Mouse (Mus musculus): Measurements from ENCODE around the gene Bves. TPM values are rescaled to one million over a fixed set of nuclear protein-coding genes. Genes with fewer than 3 reads are reported as not detected.
"Not testable (repeated sequence)": the region's sequence is repeated elsewhere in the genome, so short reads cannot be mapped to it uniquely, and the experiment has no call there.

Gene Bves
- polyA plus RNA-seq (2015; fragmentation: Nextera tagmentation; extraction: Ambion mirVana): 1.1 and 1.9 TPM in 2 replicates

GRCm38 (mm10) chr10:45335434-45336422, at the start of gene Bves:
TSS of gene Bves (plus strand) at chr10:45335772.
- Histone ChIP-seq H3K27me3 (ENCODE audit: insufficient read depth, low read length) (peaks cover 20% of the 10 kb centered on the region), H3K36me3 (ENCODE audit: insufficient read depth, low read length) (no peaks in the 10 kb centered on the region), H3K4me1 (ENCODE audit: insufficient read depth, low read length) (no peaks in the 10 kb centered on the region; the same call in 1 of the 2 replicates), H3K4me2 (replicated peaks; ENCODE audit: low read depth, low read length) (peak within 1 kb of the TSS; percentile 94), H3K27ac (ENCODE audit: low read length) (no peak within 1 kb of the TSS), H3K9me3 (ENCODE audit: low read length) (no peaks in the 10 kb centered on the region), H3K4me3 (ENCODE audit: low read length) (peak within 1 kb of the TSS; percentile 62), H3K9ac (replicated peaks; ENCODE audit: low read length) (peak within 1 kb of the TSS; percentile 74)
- under 1% methylated on average over 115 of the region's 116 CpGs for WGBS
- peak; percentile 89 for ATAC-seq (ENCODE audit: low FRiP score, low TSS enrichment)

DNA sequence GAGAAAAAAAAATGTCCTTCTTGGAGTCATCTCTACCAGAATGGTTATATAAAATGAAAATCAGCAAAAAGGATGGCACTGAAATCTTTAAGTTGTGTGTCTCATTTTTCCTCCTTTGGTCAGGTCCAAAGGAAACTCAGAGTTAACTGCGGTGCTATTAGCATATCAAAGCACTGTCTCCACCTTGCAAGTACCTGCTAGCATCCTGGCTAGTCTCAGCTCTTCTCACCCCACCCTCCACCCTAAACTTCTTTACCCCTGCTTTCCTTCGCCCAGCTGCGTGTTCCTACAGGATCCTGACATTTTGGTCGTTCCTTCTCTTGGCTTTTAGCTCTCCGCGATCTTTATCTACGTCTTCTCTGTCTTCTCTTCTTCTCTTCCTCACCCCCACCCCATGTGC, 47.2 kb upstream of the Bves start:
- Histone ChIP-seq H3K27ac (ENCODE audit: low read length) (no peak overlapping the region), H3K9me3 (ENCODE audit: low read length) (0 out of 2 replicates have a peak, but pooled peaks cover 8% of the 10 kb centered on the region), H3K4me3 (ENCODE audit: low read length) (no peak overlapping the region), H3K4me2 (replicated peaks; ENCODE audit: low read depth, low read length) (no peak overlapping the region), H3K36me3 (ENCODE audit: insufficient read depth, low read length) (no peaks in the 10 kb centered on the region), H3K4me1 (ENCODE audit: insufficient read depth, low read length) (peaks cover 4% of the 10 kb centered on the region; the same call in 1 of the 2 replicates), H3K9ac (replicated peaks; ENCODE audit: low read length) (no peak overlapping the region), H3K27me3 (ENCODE audit: insufficient read depth, low read length) (peaks cover 29% of the 10 kb centered on the region)
- WGBS: 49% methylated on average over 7 of the region's 7 CpGs
- ATAC-seq (ENCODE audit: low FRiP score, low TSS enrichment): no peak

GRCm38 (mm10) chr10:45289218-45290105, 46.1 kb upstream of the Bves start:
- Histone ChIP-seq H3K4me3 (ENCODE audit: low read length) (peak overlapping the region; percentile 59), H3K4me2 (replicated peaks; ENCODE audit: low read depth, low read length) (peak overlapping the region; percentile 89), H3K9me3 (ENCODE audit: low read length) (0 out of 2 replicates have a peak, but pooled peaks cover 8% of the 10 kb centered on the region), H3K4me1 (ENCODE audit: insufficient read depth, low read length) (peaks cover 4% of the 10 kb centered on the region; the same call in 1 of the 2 replicates), H3K9ac (replicated peaks; ENCODE audit: low read length) (peak overlapping the region; percentile 69), H3K27ac (ENCODE audit: low read length) (no peak overlapping the region), H3K36me3 (ENCODE audit: insufficient read depth, low read length) (no peaks in the 10 kb centered on the region), H3K27me3 (ENCODE audit: insufficient read depth, low read length) (peaks cover 29% of the 10 kb centered on the region)
- ATAC-seq (ENCODE audit: low FRiP score, low TSS enrichment): peak; percentile 92
- WGBS: 1% methylated on average over 71 of the region's 71 CpGs

- H3K9ac ChIP-seq (replicated peaks; ENCODE audit: low read length): no peak overlapping the region
- 76% methylated on average over 5 of the region's 5 CpGs for WGBS
- no peak overlapping the region for H3K27ac ChIP-seq (ENCODE audit: low read length)
- H3K4me3 ChIP-seq (ENCODE audit: low read length): no peak overlapping the region
- no peak for ATAC-seq (ENCODE audit: low FRiP score, low TSS enrichment)
- 0 out of 2 replicates have a peak, but pooled peaks cover 8% of the 10 kb centered on the region for H3K9me3 ChIP-seq (ENCODE audit: low read length)
- peaks cover 29% of the 10 kb centered on the region for H3K27me3 ChIP-seq (ENCODE audit: insufficient read depth, low read length)
- no peaks in the 10 kb centered on the region for H3K36me3 ChIP-seq (ENCODE audit: insufficient read depth, low read length)
- peaks cover 4% of the 10 kb centered on the region; the same call in 1 of the 2 replicates for H3K4me1 ChIP-seq (ENCODE audit: insufficient read depth, low read length)
- no peak overlapping the region for H3K4me2 ChIP-seq (replicated peaks; ENCODE audit: low read depth, low read length)
These were observed 45.0 kb upstream of the Bves start for GRCm38 (mm10) chr10:45290618-45291017.

DNA sequence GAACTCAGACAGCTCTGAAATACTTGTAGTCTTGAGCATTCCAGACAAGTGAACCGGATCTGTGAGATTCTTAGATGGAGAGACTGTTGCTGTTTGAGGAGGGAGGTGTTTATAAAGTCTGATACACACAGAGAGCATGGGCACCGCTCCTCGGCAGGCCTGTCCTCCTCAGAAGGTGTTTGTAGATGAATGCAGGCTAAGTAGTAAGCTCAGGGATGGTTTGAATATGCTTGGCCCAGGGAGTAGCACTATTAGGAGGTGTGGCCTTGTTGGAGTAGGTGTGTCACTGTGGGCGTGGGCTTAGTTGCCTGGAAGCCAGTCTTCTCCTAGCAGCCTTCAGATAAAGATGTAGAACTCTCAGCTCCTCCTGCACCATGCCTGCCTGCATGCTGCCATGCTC, 43.4 kb upstream of the Bves start:
- H3K36me3 ChIP-seq (ENCODE audit: insufficient read depth, low read length); ATAC-seq (ENCODE audit: low FRiP score, low TSS enrichment); H3K4me3 ChIP-seq (ENCODE audit: low read length); H3K9me3 ChIP-seq (ENCODE audit: low read length); H3K9ac ChIP-seq (replicated peaks; ENCODE audit: low read length); H3K4me1 ChIP-seq (ENCODE audit: insufficient read depth, low read length); H3K4me2 ChIP-seq (replicated peaks; ENCODE audit: low read depth, low read length); H3K27ac ChIP-seq (ENCODE audit: low read length): not testable (repeated sequence)
- peaks cover 29% of the 10 kb centered on the region for H3K27me3 ChIP-seq (ENCODE audit: insufficient read depth, low read length)
- WGBS: 70% methylated on average over 4 of the region's 4 CpGs

DNA sequence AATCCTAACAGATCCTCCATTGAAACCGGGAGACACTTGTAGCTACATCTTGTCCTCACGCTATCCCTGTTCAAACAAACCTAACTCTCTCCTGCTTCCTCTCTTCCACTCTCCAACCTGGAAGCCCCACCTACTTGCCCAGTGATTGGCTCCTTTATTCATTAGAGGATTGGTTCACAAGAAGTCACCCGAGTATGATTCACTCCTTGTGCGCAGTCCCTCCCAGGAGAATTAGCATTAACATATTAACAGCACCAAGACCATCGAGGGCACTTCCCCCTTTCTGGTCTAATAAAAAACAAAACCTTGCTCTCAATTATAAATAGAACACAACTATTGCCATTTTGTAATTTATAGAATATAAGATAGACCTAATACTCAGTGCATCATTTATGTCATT, 40.5 kb upstream of the Bves start:
- Histone ChIP-seq H3K27me3 (ENCODE audit: insufficient read depth, low read length) (peaks cover 7% of the 10 kb centered on the region), H3K27ac (ENCODE audit: low read length) (no peak overlapping the region), H3K4me1 (ENCODE audit: insufficient read depth, low read length) (no peaks in the 10 kb centered on the region), H3K4me2 (replicated peaks; ENCODE audit: low read depth, low read length) (no peak overlapping the region), H3K4me3 (ENCODE audit: low read length) (no peak overlapping the region), H3K9ac (replicated peaks; ENCODE audit: low read length) (no peak overlapping the region), H3K36me3 (ENCODE audit: insufficient read depth, low read length) (no peaks in the 10 kb centered on the region), H3K9me3 (ENCODE audit: low read length) (no peaks in the 10 kb centered on the region)
- 81% methylated on average over 5 of the region's 5 CpGs for WGBS
- no peak for ATAC-seq (ENCODE audit: low FRiP score, low TSS enrichment)

GRCm38 (mm10) chr10:45298503-45298902, 37.1 kb upstream of the Bves start:
- Histone ChIP-seq H3K27me3 (ENCODE audit: insufficient read depth, low read length) (no peaks in the 10 kb centered on the region), H3K36me3 (ENCODE audit: insufficient read depth, low read length) (no peaks in the 10 kb centered on the region), H3K9ac (replicated peaks; ENCODE audit: low read length) (no peak overlapping the region), H3K4me1 (ENCODE audit: insufficient read depth, low read length) (no peaks in the 10 kb centered on the region), H3K27ac (ENCODE audit: low read length) (no peak overlapping the region), H3K4me2 (replicated peaks; ENCODE audit: low read depth, low read length) (no peak overlapping the region), H3K9me3 (ENCODE audit: low read length) (no peaks in the 10 kb centered on the region), H3K4me3 (ENCODE audit: low read length) (no peak overlapping the region)
- 75% methylated on average over 6 of the region's 6 CpGs for WGBS
- no peak for ATAC-seq (ENCODE audit: low FRiP score, low TSS enrichment)

GRCm38 (mm10) chr10:45299509-45299908, 36.1 kb upstream of the Bves start:
- Histone ChIP-seq H3K4me1 (ENCODE audit: insufficient read depth, low read length) (no peaks in the 10 kb centered on the region), H3K9ac (replicated peaks; ENCODE audit: low read length) (no peak overlapping the region), H3K4me2 (replicated peaks; ENCODE audit: low read depth, low read length) (no peak overlapping the region), H3K36me3 (ENCODE audit: insufficient read depth, low read length) (no peaks in the 10 kb centered on the region), H3K27me3 (ENCODE audit: insufficient read depth, low read length) (no peaks in the 10 kb centered on the region), H3K4me3 (ENCODE audit: low read length) (no peak overlapping the region), H3K9me3 (ENCODE audit: low read length) (no peaks in the 10 kb centered on the region), H3K27ac (ENCODE audit: low read length) (no peak overlapping the region)
- 79% methylated on average over 4 of the region's 4 CpGs for WGBS
- ATAC-seq (ENCODE audit: low FRiP score, low TSS enrichment): no peak

DNA sequence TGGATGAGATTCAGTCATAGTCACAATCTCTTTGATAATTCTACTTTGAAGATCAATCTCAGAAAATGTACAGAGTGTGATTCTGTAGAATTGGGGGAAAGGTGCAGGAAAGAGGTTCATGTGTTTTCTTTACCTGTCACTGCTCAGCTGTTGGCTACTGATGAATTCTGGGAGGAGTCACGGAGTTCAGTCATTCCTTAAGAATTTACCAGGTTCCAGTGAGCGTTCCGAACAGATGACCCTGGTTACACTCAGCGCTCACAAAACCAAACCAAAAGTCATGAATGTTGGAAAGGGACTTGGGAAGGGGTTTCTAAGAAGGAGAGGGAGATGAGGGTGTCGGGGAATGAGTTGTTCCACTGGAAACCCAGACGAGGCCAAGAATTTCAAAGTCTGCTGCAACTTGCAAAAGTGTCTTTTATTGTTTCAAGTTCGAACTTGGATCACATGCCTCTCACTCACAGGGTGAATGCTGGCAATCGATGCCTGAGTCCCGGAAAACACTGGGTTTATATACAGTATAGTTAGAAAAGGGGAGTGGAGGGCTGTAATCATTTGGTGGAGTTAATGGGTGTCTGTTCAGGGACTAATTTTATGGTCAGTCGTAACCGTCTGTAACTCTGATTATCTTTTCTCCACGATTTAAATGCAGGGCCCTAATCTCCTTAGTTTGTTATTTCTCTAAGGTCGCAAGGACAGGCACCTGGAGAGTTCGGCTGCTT, 32.1 kb upstream of the Bves start:
- no peaks in the 10 kb centered on the region for H3K36me3 ChIP-seq (ENCODE audit: insufficient read depth, low read length)
- H3K4me3 ChIP-seq (ENCODE audit: low read length): no peak overlapping the region
- 33% methylated on average over 14 of the region's 14 CpGs for WGBS
- no peak for ATAC-seq (ENCODE audit: low FRiP score, low TSS enrichment)
- no peaks in the 10 kb centered on the region for H3K4me1 ChIP-seq (ENCODE audit: insufficient read depth, low read length)
- no peak overlapping the region for H3K4me2 ChIP-seq (replicated peaks; ENCODE audit: low read depth, low read length)
- H3K27me3 ChIP-seq (ENCODE audit: insufficient read depth, low read length): no peaks in the 10 kb centered on the region
- no peak overlapping the region for H3K27ac ChIP-seq (ENCODE audit: low read length)
- H3K9ac ChIP-seq (replicated peaks; ENCODE audit: low read length): no peak overlapping the region
- no peaks in the 10 kb centered on the region for H3K9me3 ChIP-seq (ENCODE audit: low read length)
